Mouse (Mus musculus) adrenal gland, adult 18-20 months (tissue): ENCODE results near the gene Cp. TPM values are rescaled to one million over a fixed set of nuclear protein-coding genes. Genes with fewer than 3 reads are reported as not detected.
"Not testable (repeated sequence)": the region's sequence is repeated elsewhere in the genome, so short reads cannot be mapped to it uniquely, and the experiment has no call there.

Experiments
- DNase-seq, 2 experiments: peaks; one replicate each; pipeline ENCODE4 v3.0.0; 2021 to 2022; ENCODE audit warnings: low spot score in 2 of 2
- total RNA-seq, 2 experiments: library from RNA; stranded (reverse); gene quantifications; 1 replicate in 1 of 2; 2 replicates in 1 of 2; pipeline ENCODE4 v1.2.3; 2021

Cp gene
- total RNA-seq, 2 experiments from 2014 or later = 45.1 to 63.9 TPM

GRCm38 (mm10) chr3:20004422-20004821, 47.6 kb downstream of the Cp start:
- no peak for DNase-seq

GRCm38 (mm10) chr3:20005611-20006010, 48.8 kb downstream of the Cp start:
- DNase-seq = no peak

- DNase-seq = no peak
These were observed 50.4 kb downstream of the Cp start for GRCm38 (mm10) chr3:20007275-20007674.

- DNase-seq = no peak
These were observed 50.9 kb downstream of the Cp start for GRCm38 (mm10) chr3:20007759-20008158.

GRCm38 (mm10) chr3:20010464-20010863, 53.6 kb downstream of the Cp start:
- DNase-seq = no peak

- not testable (repeated sequence) for DNase-seq
These were observed 54.1 kb downstream of the Cp start for GRCm38 (mm10) chr3:20010905-20011304.

GRCm38 (mm10) chr3:20014454-20014853, 57.6 kb downstream of the Cp start:
- DNase-seq = no peak

GRCm38 (mm10) chr3:20018076-20018475, 61.2 kb downstream of the Cp start:
- no peak for DNase-seq

GRCm38 (mm10) chr3:20023832-20024231, 67.0 kb downstream of the Cp start:
- no peak for DNase-seq

GRCm38 (mm10) chr3:20026481-20026880, 69.6 kb downstream of the Cp start:
- DNase-seq = no peak

GRCm38 (mm10) chr3:20026996-20027689, 70.3 kb downstream of the Cp start:
- DNase-seq = no peak

- no peak for DNase-seq
These were observed 70.9 kb downstream of the Cp start for GRCm38 (mm10) chr3:20027788-20028187.

- no peak for DNase-seq
These were observed 71.8 kb downstream of the Cp start for GRCm38 (mm10) chr3:20028640-20029039.

- no peak for DNase-seq
These were observed 74.0 kb downstream of the Cp start for GRCm38 (mm10) chr3:20030807-20031206.

GRCm38 (mm10) chr3:20033761-20034718, 77.2 kb downstream of the Cp start:
- DNase-seq = no peak

GRCm38 (mm10) chr3:20034719-20035404, 78.0 kb downstream of the Cp start, which contains the start of gene Hps3:
Gene Hps3, minus strand, starts transcription at chr3:20035315.
- peak; percentile 79 to 82 for DNase-seq

- no peak for DNase-seq
These were observed 79.2 kb downstream of the Cp start for GRCm38 (mm10) chr3:20036069-20036468.

- not testable (repeated sequence) for DNase-seq
These were observed 84.6 kb downstream of the Cp start for GRCm38 (mm10) chr3:20041461-20041860.

GRCm38 (mm10) chr3:20044736-20045135, 87.9 kb downstream of the Cp start:
- DNase-seq = not testable (repeated sequence)

- DNase-seq = peak; percentile 89 to 93
These were observed 100.7 kb downstream of the Cp start, which contains the start of gene Hltf for GRCm38 (mm10) chr3:20057306-20058196. Gene Hltf, plus strand, starts transcription at chr3:20057811.
